Mouse (Mus musculus): ENCODE results near the gene Adcy1. TPM values are rescaled to one million over a fixed set of nuclear protein-coding genes. Genes with fewer than 3 reads are reported as not detected.
"Not testable (repeated sequence)": the region's sequence is repeated elsewhere in the genome, so short reads cannot be mapped to it uniquely, and the experiment has no call there.

Gene Adcy1
- polyA plus RNA-seq, 1 experiment from 2014 or later = 11.1 TPM

GRCm38 (mm10) chr11:7210343-7210742 lies 147.1 kb downstream of the Adcy1 start:
- 26% methylated on average over 6 of the region's 6 CpGs for WGBS
- Histone ChIP-seq H3K9ac (replicated peaks; ENCODE audit: low read depth, low read length) (no peak overlapping the region), H3K4me2 (ENCODE audit: low read length) (peak overlapping the region; percentile 4; the same call in 1 of the 2 replicates)

DNA sequence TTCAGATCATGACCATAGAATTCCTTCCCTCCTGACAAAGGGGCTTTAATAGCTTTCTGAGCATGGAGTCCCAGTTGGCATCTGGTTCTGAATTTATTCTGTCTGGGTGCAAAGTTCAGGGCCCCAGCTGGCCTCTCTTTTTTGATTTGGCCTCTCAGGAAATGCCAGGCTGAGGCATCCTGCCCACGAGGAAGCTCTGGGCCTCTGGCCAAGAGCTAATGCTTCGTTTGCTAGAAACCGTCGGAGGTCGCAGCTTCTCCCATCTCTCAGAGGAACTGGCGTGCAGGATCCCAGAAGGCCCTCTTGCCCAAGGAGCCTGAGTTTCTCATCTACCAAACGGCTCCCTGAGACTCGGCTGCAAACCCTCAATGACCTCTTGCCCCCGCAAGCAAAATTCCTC lies 147.9 kb downstream of the Adcy1 start:
- no peaks in the 10 kb centered on the region for H3K9me3 ChIP-seq (ENCODE audit: control insufficient read depth, low read length)
- H3K4me3 ChIP-seq (replicated peaks; ENCODE audit: low read length) = peak overlapping the region; percentile 19
- H3K27me3 ChIP-seq (replicated peaks; ENCODE audit: control insufficient read depth, insufficient read depth, low read length) = 0 out of 2 replicates have a peak, but pooled peaks cover 4% of the 10 kb centered on the region
- no peaks in the 10 kb centered on the region for H3K36me3 ChIP-seq (ENCODE audit: control insufficient read depth, insufficient read depth)
- no peak for ATAC-seq
- H3K27ac ChIP-seq (ENCODE audit: low read length) = no peak overlapping the region
- H3K9ac ChIP-seq (replicated peaks; ENCODE audit: low read depth, low read length) = no peak overlapping the region
- WGBS = 19% methylated on average over 9 of the region's 9 CpGs
- peaks cover 20% of the 10 kb centered on the region for H3K4me1 ChIP-seq (replicated peaks; ENCODE audit: control insufficient read depth, insufficient read depth, low read length)
- peak overlapping the region; percentile 4 for H3K4me2 ChIP-seq (ENCODE audit: low read length)

More at GRCm38 (mm10) chr11:7210343-7210742, 147.1 kb downstream of the Adcy1 start:
- H3K27ac ChIP-seq (ENCODE audit: low read length) = no peak overlapping the region
- H3K27me3 ChIP-seq (replicated peaks; ENCODE audit: control insufficient read depth, insufficient read depth, low read length) = 0 out of 2 replicates have a peak, but pooled peaks cover 4% of the 10 kb centered on the region
- peaks cover 20% of the 10 kb centered on the region for H3K4me1 ChIP-seq (replicated peaks; ENCODE audit: control insufficient read depth, insufficient read depth, low read length)
- H3K36me3 ChIP-seq (ENCODE audit: control insufficient read depth, insufficient read depth) = no peaks in the 10 kb centered on the region
- ATAC-seq = no peak
- no peak overlapping the region for H3K4me3 ChIP-seq (replicated peaks; ENCODE audit: low read length)
- H3K9me3 ChIP-seq (ENCODE audit: control insufficient read depth, low read length) = no peaks in the 10 kb centered on the region

- Histone ChIP-seq H3K4me3 (replicated peaks; ENCODE audit: low read length) (peak overlapping the region; percentile 76), H3K9me3 (ENCODE audit: control insufficient read depth, low read length) (no peaks in the 10 kb centered on the region), H3K4me2 (ENCODE audit: low read length) (peak overlapping the region; percentile 90), H3K27ac (ENCODE audit: low read length) (no peak overlapping the region), H3K9ac (replicated peaks; ENCODE audit: low read depth, low read length) (peak overlapping the region; percentile 86), H3K27me3 (replicated peaks; ENCODE audit: control insufficient read depth, insufficient read depth, low read length) (0 out of 2 replicates have a peak, but pooled peaks cover 4% of the 10 kb centered on the region), H3K4me1 (replicated peaks; ENCODE audit: control insufficient read depth, insufficient read depth, low read length) (peaks cover 20% of the 10 kb centered on the region), H3K36me3 (ENCODE audit: control insufficient read depth, insufficient read depth) (no peaks in the 10 kb centered on the region)
- 18% methylated on average over 17 of the region's 17 CpGs for WGBS
- ATAC-seq = no peak
Observed at GRCm38 (mm10) chr11:7212126-7212798, 149.0 kb downstream of the Adcy1 start.

- Histone ChIP-seq H3K4me3 (replicated peaks; ENCODE audit: low read length) (peak overlapping the region; percentile 76), H3K4me1 (replicated peaks; ENCODE audit: control insufficient read depth, insufficient read depth, low read length) (peaks cover 20% of the 10 kb centered on the region), H3K9ac (replicated peaks; ENCODE audit: low read depth, low read length) (peak overlapping the region; percentile 86), H3K36me3 (ENCODE audit: control insufficient read depth, insufficient read depth) (no peaks in the 10 kb centered on the region), H3K27ac (ENCODE audit: low read length) (peak overlapping the region; percentile 91), H3K9me3 (ENCODE audit: control insufficient read depth, low read length) (no peaks in the 10 kb centered on the region), H3K27me3 (replicated peaks; ENCODE audit: control insufficient read depth, insufficient read depth, low read length) (0 out of 2 replicates have a peak, but pooled peaks cover 4% of the 10 kb centered on the region), H3K4me2 (ENCODE audit: low read length) (peak overlapping the region; percentile 90)
- no peak for ATAC-seq
- 1% methylated on average over 19 of the region's 19 CpGs for WGBS
Observed at GRCm38 (mm10) chr11:7213161-7213500, 149.8 kb downstream of the Adcy1 start.

DNA sequence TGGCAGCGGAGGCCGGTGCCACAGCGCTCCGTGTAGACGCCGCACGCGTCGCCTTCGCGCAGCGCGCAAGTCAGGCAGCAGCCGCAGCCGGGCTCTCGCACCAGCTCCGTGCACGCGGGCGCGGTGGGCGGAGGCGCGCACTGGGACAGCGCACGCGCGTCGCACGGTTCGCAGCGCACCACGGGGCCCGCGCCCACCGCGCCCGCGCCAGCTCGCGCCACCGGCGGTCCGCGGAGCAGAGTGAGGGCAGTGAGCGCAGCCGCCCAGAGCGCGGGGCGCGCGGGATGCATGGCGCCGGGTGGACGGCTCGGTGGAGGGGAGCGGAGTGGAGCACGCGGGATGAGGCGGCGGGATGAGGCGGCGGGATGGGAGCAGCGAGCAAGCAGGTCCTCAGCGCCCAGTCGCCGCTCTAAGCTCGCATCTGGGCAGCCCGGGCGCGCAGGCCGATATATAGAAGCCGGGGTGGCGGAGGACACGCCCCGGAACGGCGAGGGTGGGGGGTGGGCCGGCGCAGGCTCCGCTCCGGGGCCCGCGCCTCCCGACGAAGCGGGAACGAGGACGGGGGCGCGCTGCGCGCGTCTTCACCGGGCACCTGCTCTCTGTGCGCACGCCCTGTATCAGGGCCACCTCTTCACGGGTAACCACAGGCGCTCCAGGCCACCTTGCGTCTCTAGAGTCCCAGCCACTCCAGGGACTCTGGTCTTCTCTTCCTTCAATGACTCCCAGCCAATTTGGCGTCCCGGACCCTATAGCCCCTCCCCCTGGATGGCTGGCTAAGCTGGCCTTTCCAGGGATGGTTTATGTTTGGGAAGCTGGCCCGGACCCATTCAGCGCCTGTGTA lies 150.4 kb downstream of the Adcy1 start, which contains the start of gene Igfbp3:
Gene Igfbp3, minus strand, starts transcription at position 423 of the 841 bp plus-strand sequence.
- peak; percentile 94 for ATAC-seq
- Histone ChIP-seq H3K4me2 (ENCODE audit: low read length) (peak within 1 kb of the TSS; percentile 90), H3K9me3 (ENCODE audit: control insufficient read depth, low read length) (no peaks in the 10 kb centered on the region), H3K27ac (ENCODE audit: low read length) (peak within 1 kb of the TSS; percentile 91), H3K27me3 (replicated peaks; ENCODE audit: control insufficient read depth, insufficient read depth, low read length) (0 out of 2 replicates have a peak, but pooled peaks cover 4% of the 10 kb centered on the region), H3K4me1 (replicated peaks; ENCODE audit: control insufficient read depth, insufficient read depth, low read length) (peaks cover 20% of the 10 kb centered on the region), H3K4me3 (replicated peaks; ENCODE audit: low read length) (peak within 1 kb of the TSS; percentile 76), H3K9ac (replicated peaks; ENCODE audit: low read depth, low read length) (peak within 1 kb of the TSS; percentile 86), H3K36me3 (ENCODE audit: control insufficient read depth, insufficient read depth) (no peaks in the 10 kb centered on the region)
- under 1% methylated on average over 80 of the region's 104 CpGs for WGBS

DNA sequence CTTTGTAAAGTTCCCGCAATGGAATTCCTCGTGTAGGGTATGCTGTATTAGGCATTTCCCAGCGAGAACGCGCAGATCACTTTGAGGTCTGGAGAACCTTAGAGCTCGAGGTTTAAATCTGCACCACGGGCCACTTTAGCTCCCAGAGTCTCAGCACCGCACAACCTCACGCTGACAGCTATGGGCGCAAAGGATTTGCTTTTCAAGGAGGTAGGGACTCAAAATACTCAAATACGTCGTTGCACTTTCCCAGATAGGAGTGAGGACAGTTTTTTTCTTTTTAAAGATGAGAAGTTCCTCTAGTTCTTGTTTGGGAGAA lies 151.0 kb downstream of the Adcy1 start:
- H3K36me3 ChIP-seq (ENCODE audit: control insufficient read depth, insufficient read depth) = no peaks in the 10 kb centered on the region
- peak overlapping the region; percentile 76 for H3K4me3 ChIP-seq (replicated peaks; ENCODE audit: low read length)
- H3K27ac ChIP-seq (ENCODE audit: low read length) = peak overlapping the region; percentile 91
- peak overlapping the region; percentile 86 for H3K9ac ChIP-seq (replicated peaks; ENCODE audit: low read depth, low read length)
- no peak for ATAC-seq
- H3K4me2 ChIP-seq (ENCODE audit: low read length) = peak overlapping the region; percentile 90
- no peaks in the 10 kb centered on the region for H3K9me3 ChIP-seq (ENCODE audit: control insufficient read depth, low read length)
- 0 out of 2 replicates have a peak, but pooled peaks cover 4% of the 10 kb centered on the region for H3K27me3 ChIP-seq (replicated peaks; ENCODE audit: control insufficient read depth, insufficient read depth, low read length)
- H3K4me1 ChIP-seq (replicated peaks; ENCODE audit: control insufficient read depth, insufficient read depth, low read length) = peaks cover 20% of the 10 kb centered on the region
- WGBS = 0% methylated on average over 12 of the region's 12 CpGs

DNA sequence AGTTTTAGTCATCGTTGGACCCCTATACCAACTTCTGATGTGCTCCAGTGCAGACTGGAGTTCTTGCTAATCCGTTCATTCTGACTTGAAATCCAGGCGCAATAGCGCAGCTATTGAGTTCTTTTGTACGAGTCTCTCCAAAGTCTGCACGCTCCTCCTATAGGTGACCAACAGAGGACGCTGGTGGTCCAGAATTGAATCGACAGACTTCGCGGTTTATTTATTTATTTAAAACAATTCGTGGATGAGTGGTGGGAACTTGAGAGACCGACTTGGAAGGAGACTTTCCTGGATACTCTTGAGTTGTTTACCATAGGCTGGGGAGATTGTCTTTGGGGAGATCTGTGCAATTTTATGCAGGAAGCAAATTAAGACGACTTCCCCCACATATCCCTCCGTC lies 151.5 kb downstream of the Adcy1 start:
- H3K4me3 ChIP-seq (replicated peaks; ENCODE audit: low read length) = peak overlapping the region; percentile 76
- ATAC-seq = no peak

DNA sequence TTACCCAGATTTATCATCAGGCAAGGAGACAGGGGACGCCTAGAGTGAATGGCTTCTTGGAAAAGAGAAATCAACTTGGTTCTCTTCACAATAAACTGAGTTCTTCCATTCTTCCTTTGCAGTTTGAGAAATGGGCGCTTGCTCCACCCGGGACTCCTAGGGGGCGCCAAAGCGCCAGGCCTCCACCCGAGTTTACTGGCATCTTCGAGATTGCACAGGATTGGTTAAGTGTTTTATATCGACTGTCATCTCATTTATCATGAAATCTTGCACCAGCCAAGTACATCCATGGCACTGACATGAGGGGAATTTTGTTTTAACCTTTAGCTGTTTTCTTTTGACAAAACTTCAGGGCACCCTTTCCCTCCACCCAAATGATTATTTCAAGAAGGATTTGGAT lies 152.4 kb downstream of the Adcy1 start:
- H3K4me2 ChIP-seq (ENCODE audit: low read length) = no peak overlapping the region
- H3K4me1 ChIP-seq (replicated peaks; ENCODE audit: control insufficient read depth, insufficient read depth, low read length) = peaks cover 19% of the 10 kb centered on the region
- no peaks in the 10 kb centered on the region for H3K9me3 ChIP-seq (ENCODE audit: control insufficient read depth, low read length)
- H3K27me3 ChIP-seq (replicated peaks; ENCODE audit: control insufficient read depth, insufficient read depth, low read length) = 0 out of 2 replicates have a peak, but pooled peaks cover 4% of the 10 kb centered on the region
- no peak for ATAC-seq
- H3K36me3 ChIP-seq (ENCODE audit: control insufficient read depth, insufficient read depth) = no peaks in the 10 kb centered on the region
- H3K27ac ChIP-seq (ENCODE audit: low read length) = no peak overlapping the region
- H3K4me3 ChIP-seq (replicated peaks; ENCODE audit: low read length) = no peak overlapping the region
- WGBS = 6% methylated on average over 8 of the region's 8 CpGs
- H3K9ac ChIP-seq (replicated peaks; ENCODE audit: low read depth, low read length) = no peak overlapping the region

More for the DNA sequence above, 151.5 kb downstream of the Adcy1 start:
- no peaks in the 10 kb centered on the region for H3K36me3 ChIP-seq (ENCODE audit: control insufficient read depth, insufficient read depth)
- 5% methylated on average over 14 of the region's 14 CpGs for WGBS
- peak overlapping the region; percentile 90 for H3K4me2 ChIP-seq (ENCODE audit: low read length)
- peaks cover 20% of the 10 kb centered on the region for H3K4me1 ChIP-seq (replicated peaks; ENCODE audit: control insufficient read depth, insufficient read depth, low read length)
- H3K27ac ChIP-seq (ENCODE audit: low read length) = peak overlapping the region; percentile 31; the same call in 1 of the 2 replicates
- H3K27me3 ChIP-seq (replicated peaks; ENCODE audit: control insufficient read depth, insufficient read depth, low read length) = 0 out of 2 replicates have a peak, but pooled peaks cover 4% of the 10 kb centered on the region
- H3K9ac ChIP-seq (replicated peaks; ENCODE audit: low read depth, low read length) = no peak overlapping the region
- no peaks in the 10 kb centered on the region for H3K9me3 ChIP-seq (ENCODE audit: control insufficient read depth, low read length)

- H3K9ac ChIP-seq (replicated peaks; ENCODE audit: low read depth, low read length); H3K9me3 ChIP-seq (ENCODE audit: control insufficient read depth, low read length); ATAC-seq; H3K27ac ChIP-seq (ENCODE audit: low read length); H3K36me3 ChIP-seq (ENCODE audit: control insufficient read depth, insufficient read depth); H3K4me2 ChIP-seq (ENCODE audit: low read length); H3K4me1 ChIP-seq (replicated peaks; ENCODE audit: control insufficient read depth, insufficient read depth, low read length); H3K27me3 ChIP-seq (replicated peaks; ENCODE audit: control insufficient read depth, insufficient read depth, low read length); H3K4me3 ChIP-seq (replicated peaks; ENCODE audit: low read length): not testable (repeated sequence)
- 75% methylated on average over 8 of the region's 8 CpGs for WGBS
Observed at GRCm38 (mm10) chr11:7221826-7222225, 158.5 kb downstream of the Adcy1 start.

All from forebrain, embryonic 16.5 days (tissue).